Mouse (Mus musculus): ENCODE results near the gene Mlf2.

Gene Mlf2

GRCm38 (mm10) chr6:124911533-124912218 lies 19.5 kb upstream of the Mlf2 start, which contains the start of gene Lag3:
Gene Lag3, minus strand, starts transcription at chr6:124911705.
- no peak for DNase-seq (ENCODE audit: low read depth, low spot score)

DNA sequence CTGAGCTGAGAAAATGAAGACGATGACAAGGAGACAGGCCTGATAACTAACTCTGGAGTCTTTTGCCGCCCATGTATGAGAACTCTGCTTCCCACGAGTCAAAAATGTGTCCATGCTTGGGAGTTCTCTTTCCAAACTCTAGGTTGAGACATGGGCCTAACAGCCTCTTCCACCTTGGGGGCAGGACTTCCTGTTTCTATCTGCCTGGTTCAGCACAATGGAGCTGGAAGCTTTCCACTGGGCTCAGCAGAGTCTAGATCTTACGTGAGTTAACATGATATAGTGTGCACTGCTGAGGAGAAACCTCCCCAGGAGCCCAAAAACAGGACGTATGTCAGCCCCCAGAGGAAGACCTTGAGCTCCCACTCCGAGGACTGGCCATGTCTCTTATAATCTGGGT lies 18.0 kb upstream of the Mlf2 start:
- DNase-seq (ENCODE audit: low read depth, low spot score): no peak

- DNase-seq (ENCODE audit: low read depth, low spot score): no peak
Observed at GRCm38 (mm10) chr6:124913721-124914285, 17.4 kb upstream of the Mlf2 start.

DNA sequence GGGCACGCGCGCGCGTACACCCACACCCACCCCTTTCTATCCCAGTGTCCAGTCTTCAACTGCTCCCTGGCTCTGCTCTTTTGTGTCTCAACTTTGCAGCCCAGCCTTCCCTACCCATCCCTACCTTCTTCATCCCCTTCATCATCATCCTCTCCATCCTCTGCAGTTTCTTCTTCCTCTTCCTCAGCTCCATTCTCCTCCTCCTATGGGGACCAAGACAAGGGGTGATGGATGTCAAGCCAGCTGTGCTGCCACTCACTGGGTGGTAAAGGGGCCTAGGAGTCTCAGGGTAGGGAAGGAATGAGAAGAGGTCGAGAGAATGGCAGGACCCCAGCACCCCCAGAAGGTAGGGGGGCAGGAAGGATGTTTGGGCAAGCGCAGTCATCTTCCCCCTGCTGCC lies 16.7 kb upstream of the Mlf2 start:
- DNase-seq (ENCODE audit: low read depth, low spot score): no peak

DNA sequence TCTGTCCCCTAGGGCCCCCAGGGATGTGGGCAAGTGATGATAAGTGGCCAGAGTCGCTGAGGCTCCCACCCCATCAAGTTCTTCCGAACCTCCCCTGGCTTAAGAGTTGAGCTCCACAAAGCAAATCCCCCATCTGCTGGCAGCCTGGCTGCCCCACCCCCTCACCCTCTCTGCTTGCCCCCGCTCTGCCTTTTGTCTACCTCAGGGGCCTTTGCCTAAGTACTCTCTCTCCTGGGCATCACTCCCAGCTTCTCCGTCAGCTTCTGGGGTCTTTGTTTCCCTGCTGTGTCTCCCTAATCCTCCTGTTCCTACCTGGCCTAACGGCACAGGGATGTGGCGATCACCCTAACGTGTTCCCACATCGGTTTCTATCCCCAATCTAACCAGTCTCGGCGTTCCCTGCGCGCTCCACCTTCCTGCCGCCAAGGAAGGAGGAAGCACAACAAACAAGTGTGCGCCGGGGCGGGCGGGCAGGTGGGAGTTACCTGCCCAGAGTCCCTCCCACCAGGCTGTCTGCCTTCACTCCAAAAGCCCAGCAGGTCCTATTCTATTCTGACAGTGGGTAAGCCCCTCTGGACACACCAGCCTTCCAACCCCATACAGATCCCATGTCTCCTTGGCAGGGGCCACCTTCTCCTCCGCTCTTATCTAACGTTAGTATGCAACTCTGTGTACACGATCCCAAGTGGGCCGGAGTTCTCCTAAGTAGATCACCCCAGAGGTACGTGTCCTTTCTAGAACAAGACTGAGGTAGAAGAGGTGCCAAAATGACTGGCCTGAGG lies 15.8 kb upstream of the Mlf2 start:
- DNase-seq (ENCODE audit: low read depth, low spot score): no peak

- DNase-seq (ENCODE audit: low read depth, low spot score): no peak
Observed at GRCm38 (mm10) chr6:124915942-124916694, 15.1 kb upstream of the Mlf2 start.

GRCm38 (mm10) chr6:124916695-124917517 lies 14.3 kb upstream of the Mlf2 start:
- DNase-seq (ENCODE audit: low read depth, low spot score): peak; percentile 85

GRCm38 (mm10) chr6:124917518-124918330 lies 13.5 kb upstream of the Mlf2 start:
- peak; percentile 93 for DNase-seq (ENCODE audit: low read depth, low spot score)

- no peak for DNase-seq (ENCODE audit: low read depth, low spot score)
Observed at GRCm38 (mm10) chr6:124918331-124918690, 12.9 kb upstream of the Mlf2 start.

DNA sequence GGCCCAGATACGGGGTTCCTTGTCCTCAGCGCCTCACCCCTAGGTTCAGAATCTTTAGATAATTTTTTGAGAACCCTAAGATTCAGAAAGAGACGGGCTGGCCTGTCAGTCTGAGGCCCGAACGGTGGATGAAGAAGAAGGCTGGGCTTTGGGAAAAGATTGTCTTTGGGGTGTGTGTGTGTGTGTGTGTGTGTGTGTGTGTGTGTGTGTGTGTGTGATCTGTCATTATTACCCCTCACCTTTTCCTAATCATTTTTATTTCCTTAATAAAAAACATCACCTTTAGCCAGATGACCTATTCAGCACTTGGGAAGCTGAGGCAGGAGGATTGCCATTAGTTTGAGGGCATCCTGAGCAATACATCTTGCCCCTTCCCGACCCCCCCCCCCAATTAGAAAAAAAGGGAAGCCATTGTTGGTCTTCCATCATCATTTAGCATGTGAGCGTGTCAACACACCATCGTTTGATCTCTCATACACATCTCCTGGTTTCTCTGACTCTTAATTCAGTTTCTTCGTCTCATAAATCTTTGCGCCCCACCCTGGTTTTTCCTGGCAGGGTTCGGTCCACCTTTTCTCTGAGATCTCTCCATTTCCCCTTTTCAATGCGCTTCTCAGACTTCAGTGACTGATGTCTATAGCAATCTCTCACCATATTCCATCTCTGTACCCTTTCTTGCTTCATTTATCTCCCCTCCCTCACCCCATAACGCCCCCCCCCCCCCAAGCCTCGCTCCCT lies 12.1 kb upstream of the Mlf2 start:
- DNase-seq (ENCODE audit: low read depth, low spot score): no peak

- DNase-seq (ENCODE audit: low read depth, low spot score): peak; percentile 97
Observed at GRCm38 (mm10) chr6:124919695-124920317, 11.4 kb upstream of the Mlf2 start, which contains the start of gene Ptms. Gene Ptms, minus strand, starts transcription at chr6:124920103.

DNA sequence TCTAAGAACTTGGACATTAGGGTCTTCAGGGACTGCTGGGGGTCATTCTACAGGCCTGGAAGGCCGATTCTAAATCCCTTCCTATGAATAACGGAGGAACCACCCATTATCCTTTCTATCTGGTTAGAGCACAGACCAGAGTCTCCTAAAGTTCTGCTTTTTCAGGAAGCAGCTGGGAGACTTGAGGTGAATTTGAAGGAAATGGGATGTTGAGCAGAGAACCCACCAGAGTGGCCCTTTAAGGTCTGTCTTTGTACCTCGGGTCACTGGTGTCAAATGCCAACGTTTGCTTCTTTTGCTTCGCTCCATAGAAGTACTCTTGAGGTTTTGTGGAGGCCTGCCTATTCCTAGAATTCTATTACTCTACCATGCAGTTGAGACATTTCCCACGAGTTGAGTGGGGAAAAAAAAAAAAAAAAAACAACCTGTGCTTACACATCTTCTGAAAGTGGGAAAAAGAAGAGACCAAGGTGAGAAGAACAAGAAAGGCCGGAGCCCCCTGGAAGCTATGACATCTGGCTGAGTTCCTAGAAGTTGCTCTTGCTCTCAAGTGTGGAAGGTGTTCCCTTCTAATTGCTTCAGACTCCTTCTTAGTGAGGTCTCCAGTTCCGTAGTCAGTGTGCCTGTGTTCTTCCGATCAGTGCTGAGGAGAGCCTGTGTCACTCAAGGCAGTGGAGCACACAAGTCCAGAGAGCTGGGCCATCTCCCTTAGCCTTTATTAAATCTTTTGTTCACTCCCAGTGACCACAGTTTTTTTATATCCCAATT lies 10.7 kb upstream of the Mlf2 start:
- no peak for DNase-seq (ENCODE audit: low read depth, low spot score)

GRCm38 (mm10) chr6:124921539-124921938 lies 9.6 kb upstream of the Mlf2 start:
- no peak for DNase-seq (ENCODE audit: low read depth, low spot score)

- DNase-seq (ENCODE audit: low read depth, low spot score): no peak
Observed at GRCm38 (mm10) chr6:124925173-124925793, 5.9 kb upstream of the Mlf2 start.

GRCm38 (mm10) chr6:124925941-124926340 lies 5.2 kb upstream of the Mlf2 start:
- DNase-seq (ENCODE audit: low read depth, low spot score): no peak

- no peak for DNase-seq (ENCODE audit: low read depth, low spot score)
Observed at GRCm38 (mm10) chr6:124930231-124930630, 955 bp upstream of the Mlf2 start.

GRCm38 (mm10) chr6:124931525-124932313 lies 533 bp downstream of the Mlf2 start:
- DNase-seq (ENCODE audit: low read depth, low spot score): no peak
